Mouse (Mus musculus): ENCODE results near the gene Rcan3. TPM values are rescaled to one million over a fixed set of nuclear protein-coding genes. Genes with fewer than 3 reads are reported as not detected.

Gene Rcan3
- total and polyA plus RNA-seq, 2 experiments from 2014 or later: 58.4 to 82.1 TPM

- peak overlapping the region; percentile 16; the same call in 1 of the 2 replicates for H3K4me2 ChIP-seq (ENCODE audit: low read depth, low read length)
- DNase-seq (ENCODE audit: low spot score) (peak; percentile 11), ATAC-seq (no peak)
- no peaks in the 10 kb centered on the region for H3K36me3 ChIP-seq (ENCODE audit: insufficient read depth, low read length)
- 0 out of 2 replicates have a peak overlapping the region, but pooled peaks have one; percentile 9 for H3K9ac ChIP-seq (replicated peaks; ENCODE audit: low read length)
- WGBS: 41% methylated on average over 18 of the region's 18 CpGs
- H3K27me3 ChIP-seq (ENCODE audit: insufficient read depth, low read length): no peaks in the 10 kb centered on the region
- H3K4me3 ChIP-seq (ENCODE audit: low read length): no peak overlapping the region
- no peaks in the 10 kb centered on the region for H3K9me3 ChIP-seq (ENCODE audit: low read length)
- peaks cover 3% of the 10 kb centered on the region; the same call in 1 of the 2 replicates for H3K4me1 ChIP-seq (ENCODE audit: insufficient read depth, low read length)
- peak overlapping the region; percentile 15; the same call in 1 of the 2 replicates for H3K27ac ChIP-seq
- TF ChIP-seq CTCF (IDR thresholded peaks at IDR 0.05; ENCODE audit: low read depth): no peak
Observed at GRCm38 (mm10) chr4:135451360-135452015, 17.8 kb upstream of the Rcan3 start.

- ATAC-seq (no peak), DNase-seq (ENCODE audit: low spot score) (no peak)
- Histone ChIP-seq H3K4me3 (ENCODE audit: low read length) (no peak overlapping the region), H3K4me1 (ENCODE audit: insufficient read depth, low read length) (no peaks in the 10 kb centered on the region), H3K27me3 (ENCODE audit: insufficient read depth, low read length) (no peaks in the 10 kb centered on the region), H3K9ac (replicated peaks; ENCODE audit: low read length) (no peak overlapping the region), H3K4me2 (ENCODE audit: low read depth, low read length) (no peak overlapping the region), H3K9me3 (ENCODE audit: low read length) (no peaks in the 10 kb centered on the region), H3K36me3 (ENCODE audit: insufficient read depth, low read length) (no peaks in the 10 kb centered on the region), H3K27ac (no peak overlapping the region)
- 88% methylated on average over 5 of the region's 5 CpGs for WGBS
- no peak for TF ChIP-seq CTCF (IDR thresholded peaks at IDR 0.05; ENCODE audit: low read depth)
Observed at GRCm38 (mm10) chr4:135442473-135442872, 8.8 kb upstream of the Rcan3 start.

- ATAC-seq (no peak), DNase-seq (ENCODE audit: low spot score) (peak; percentile 44)
- peak; percentile 73 for TF ChIP-seq CTCF (IDR thresholded peaks at IDR 0.05; ENCODE audit: low read depth)
- Histone ChIP-seq H3K4me3 (ENCODE audit: low read length) (no peak overlapping the region), H3K27me3 (ENCODE audit: insufficient read depth, low read length) (no peaks in the 10 kb centered on the region), H3K4me2 (ENCODE audit: low read depth, low read length) (no peak overlapping the region), H3K4me1 (ENCODE audit: insufficient read depth, low read length) (no peaks in the 10 kb centered on the region), H3K27ac (no peak overlapping the region), H3K9me3 (ENCODE audit: low read length) (no peaks in the 10 kb centered on the region), H3K36me3 (ENCODE audit: insufficient read depth, low read length) (no peaks in the 10 kb centered on the region), H3K9ac (replicated peaks; ENCODE audit: low read length) (no peak overlapping the region)
- 57% methylated on average over 9 of the region's 9 CpGs for WGBS
Observed at GRCm38 (mm10) chr4:135439904-135440522, 6.4 kb upstream of the Rcan3 start.

GRCm38 (mm10) chr4:135439188-135439647 is 5.6 kb upstream of the Rcan3 start:
- Histone ChIP-seq H3K27ac (no peak overlapping the region), H3K9me3 (ENCODE audit: low read length) (no peaks in the 10 kb centered on the region), H3K27me3 (ENCODE audit: insufficient read depth, low read length) (no peaks in the 10 kb centered on the region), H3K4me1 (ENCODE audit: insufficient read depth, low read length) (no peaks in the 10 kb centered on the region), H3K9ac (replicated peaks; ENCODE audit: low read length) (no peak overlapping the region), H3K4me3 (ENCODE audit: low read length) (no peak overlapping the region), H3K36me3 (ENCODE audit: insufficient read depth, low read length) (no peaks in the 10 kb centered on the region), H3K4me2 (ENCODE audit: low read depth, low read length) (peak overlapping the region; percentile 7; the same call in 1 of the 2 replicates)
- ATAC-seq: peak; percentile 59; the same call in 1 of the 2 replicates
- no peak for TF ChIP-seq CTCF (IDR thresholded peaks at IDR 0.05; ENCODE audit: low read depth)
- 5% methylated on average over 15 of the region's 15 CpGs for WGBS
- peak; percentile 12 for DNase-seq (ENCODE audit: low spot score)

- Histone ChIP-seq H3K27me3 (ENCODE audit: insufficient read depth, low read length) (no peaks in the 10 kb centered on the region), H3K36me3 (ENCODE audit: insufficient read depth, low read length) (no peaks in the 10 kb centered on the region), H3K9me3 (ENCODE audit: low read length) (no peaks in the 10 kb centered on the region), H3K27ac (no peak overlapping the region), H3K4me3 (ENCODE audit: low read length) (no peak overlapping the region), H3K4me1 (ENCODE audit: insufficient read depth, low read length) (no peaks in the 10 kb centered on the region), H3K4me2 (ENCODE audit: low read depth, low read length) (no peak overlapping the region), H3K9ac (replicated peaks; ENCODE audit: low read length) (no peak overlapping the region)
- ATAC-seq: no peak
- no peak for DNase-seq (ENCODE audit: low spot score)
- no peak for TF ChIP-seq CTCF (IDR thresholded peaks at IDR 0.05; ENCODE audit: low read depth)
Observed at GRCm38 (mm10) chr4:135437924-135438323, 4.3 kb upstream of the Rcan3 start.

GRCm38 (mm10) chr4:135436291-135436690 is 2.6 kb upstream of the Rcan3 start:
- no peak overlapping the region for H3K9ac ChIP-seq (replicated peaks; ENCODE audit: low read length)
- H3K9me3 ChIP-seq (ENCODE audit: low read length): no peaks in the 10 kb centered on the region
- H3K4me1 ChIP-seq (ENCODE audit: insufficient read depth, low read length): no peaks in the 10 kb centered on the region
- no peaks in the 10 kb centered on the region for H3K27me3 ChIP-seq (ENCODE audit: insufficient read depth, low read length)
- H3K4me2 ChIP-seq (ENCODE audit: low read depth, low read length): no peak overlapping the region
- no peak overlapping the region for H3K4me3 ChIP-seq (ENCODE audit: low read length)
- TF ChIP-seq CTCF (IDR thresholded peaks at IDR 0.05; ENCODE audit: low read depth): no peak
- no peak for DNase-seq (ENCODE audit: low spot score)
- WGBS: 60% methylated on average over 13 of the region's 13 CpGs
- H3K36me3 ChIP-seq (ENCODE audit: insufficient read depth, low read length): no peaks in the 10 kb centered on the region
- no peak for ATAC-seq
- no peak overlapping the region for H3K27ac ChIP-seq

GRCm38 (mm10) chr4:135434395-135434789 is 739 bp upstream of the Rcan3 start:
- Histone ChIP-seq H3K36me3 (ENCODE audit: insufficient read depth, low read length) (no peaks in the 10 kb centered on the region), H3K4me2 (ENCODE audit: low read depth, low read length) (peak overlapping the region; percentile 95), H3K27me3 (ENCODE audit: insufficient read depth, low read length) (no peaks in the 10 kb centered on the region), H3K4me1 (ENCODE audit: insufficient read depth, low read length) (no peaks in the 10 kb centered on the region), H3K9ac (replicated peaks; ENCODE audit: low read length) (peak overlapping the region; percentile 81), H3K4me3 (ENCODE audit: low read length) (peak overlapping the region; percentile 66), H3K27ac (peak overlapping the region; percentile 84), H3K9me3 (ENCODE audit: low read length) (no peaks in the 10 kb centered on the region)
- 21% methylated on average over 11 of the region's 11 CpGs for WGBS
- no peak for TF ChIP-seq CTCF (IDR thresholded peaks at IDR 0.05; ENCODE audit: low read depth)
- ATAC-seq (peak; percentile 71), DNase-seq (ENCODE audit: low spot score) (peak; percentile 48)

Data from hindbrain, postnatal 0 days (tissue).